Mouse (Mus musculus): Measurements from ENCODE around the gene Rasgef1a.

DNA sequence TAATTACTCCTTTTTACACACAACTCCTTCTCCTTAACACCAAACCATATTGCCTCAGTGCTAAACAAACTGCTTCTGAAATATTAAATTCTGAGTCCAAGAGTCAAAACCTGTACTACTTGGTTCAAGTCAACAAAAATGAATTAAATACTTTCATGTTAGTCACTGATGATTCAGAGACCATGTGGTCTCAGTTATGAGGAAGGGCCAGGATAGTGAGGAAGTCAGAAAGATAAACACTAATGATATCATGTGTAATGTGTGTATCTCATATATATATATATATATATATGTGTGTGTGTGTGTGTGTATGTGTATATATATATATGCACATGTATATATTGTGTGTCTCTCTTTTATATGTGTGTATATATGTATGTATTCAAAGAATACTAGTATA lies 115.3 kb downstream of the Rasgef1a start:
- TF ChIP-seq CTCF (IDR thresholded peaks at IDR 0.05 in 2 of 3, conservative IDR thresholded peaks at IDR 0.05 in 1 of 3; ENCODE audit: control insufficient read depth in 1 of 3, insufficient read depth in 1 of 3, low read depth in 2 of 3, low read length in 3 of 3, poor library complexity in 1 of 3, severe bottlenecking in 1 of 3) (no peak), MYC (IDR thresholded peaks at IDR 0.05; ENCODE audit: low read depth, low read length) (peak; percentile 91), POLR2A (IDR thresholded peaks at IDR 0.05; ENCODE audit: control insufficient read depth in 1 of 2, insufficient read depth in 1 of 2, low read depth in 1 of 2, low read length in 2 of 2, poor library complexity in 1 of 2) (no peak), GATA1 (IDR thresholded peaks at IDR 0.05; ENCODE audit: low read depth, low read length) (peak; percentile 61; the same call in 1 of the 2 replicates), ZC3H11A (IDR thresholded peaks at IDR 0.05; ENCODE audit: low read depth, low read length) (no peak), EP300 (IDR thresholded peaks at IDR 0.05; ENCODE audit: low read depth in 1 of 2, low read length in 2 of 2) (peak; percentile 36 to 73; a peak in 3 of 4 replicates), TAL1 (IDR thresholded peaks at IDR 0.05; ENCODE audit: low read length) (no peak), BHLHE40 (IDR thresholded peaks at IDR 0.05; ENCODE audit: borderline replicate concordance, low read depth, low read length) (no peak), MEF2A (IDR thresholded peaks at IDR 0.05; ENCODE audit: extremely low read depth, insufficient replicate concordance, low read depth, low read length, poor library complexity, severe bottlenecking) (no peak), RAD21 (IDR thresholded peaks at IDR 0.05; ENCODE audit: low read depth, low read length) (no peak), NRF1 (IDR thresholded peaks at IDR 0.05; ENCODE audit: insufficient read depth, low read depth, low read length, poor library complexity, severe bottlenecking) (no peak), SIN3A (IDR thresholded peaks at IDR 0.05; ENCODE audit: low read length) (peak; percentile 43; the same call in 1 of the 2 replicates), MAX (IDR thresholded peaks at IDR 0.05; ENCODE audit: low read length) (0 out of 2 replicates have a peak, but pooled peaks have one; percentile 39)
